Mouse (Mus musculus): ENCODE measurements around the gene Esyt1. TPM values are rescaled to one million over a fixed set of nuclear protein-coding genes. Genes with fewer than 3 reads are reported as not detected.

The Esyt1 gene
- total RNA-seq, 2 experiments from 2014 or later, result 8.9 to 9.3 TPM

Small RNA genes within 50 kb of the gene (microRNA-seq; reads per million reads assigned to microRNA genes)
- gene Gm47275 (not detected), gene Mir6916 (not detected)

Other genes starting within 250 kb of the Esyt1 start
- gene Il23a, start 227.1 kb downstream of the Esyt1 start, total RNA-seq (2021), result under 1 TPM; 0.43 to 0.58 TPM
- 10 to 100 TPM; 13.0 to 14.1 TPM for gene Pan2, start 222.5 kb downstream of the Esyt1 start, total RNA-seq (2021)
- gene Cnpy2, start 203.4 kb downstream of the Esyt1 start, total RNA-seq (2021), result 10 to 100 TPM; 64.4 to 69.7 TPM
- 100 to 1,000 TPM; 287 to 288 TPM for gene Cs, start 188.1 kb downstream of the Esyt1 start, total RNA-seq (2021)
- 10 to 100 TPM; 69.8 to 74.6 TPM for gene Coq10a, start 156.9 kb downstream of the Esyt1 start, total RNA-seq (2021)
- gene Ankrd52, start 148.8 kb downstream of the Esyt1 start, total RNA-seq (2021), result 10 to 100 TPM; 74.4 TPM
- gene Slc39a5, start 124.6 kb downstream of the Esyt1 start, total RNA-seq (2021), result under 1 TPM; 0.56 to 0.69 TPM
- 10 to 100 TPM; 88.5 to 93.8 TPM for gene Nabp2, start 114.4 kb downstream of the Esyt1 start, total RNA-seq (2021)
- gene Rnf41, start 114.2 kb downstream of the Esyt1 start, total RNA-seq (2021), result 10 to 100 TPM; 79.3 to 81.6 TPM
- 100 to 1,000 TPM; 204 to 226 TPM for gene Smarcc2, start 66.6 kb downstream of the Esyt1 start, total RNA-seq (2021)
- 100 to 1,000 TPM; 602 to 610 TPM for gene Myl6, start 31.7 kb downstream of the Esyt1 start, total RNA-seq (2021)
- 10 to 100 TPM; 30.9 to 34.1 TPM for gene Myl6b, start 27.2 kb downstream of the Esyt1 start, total RNA-seq (2021)
- 10 to 100 TPM; 10.8 to 10.9 TPM for gene Zc3h10, start 21.9 kb upstream of the Esyt1 start, total RNA-seq (2021)
- 1,000 to 10,000 TPM; 2,483 to 2,553 TPM for gene Rpl41, start 23.4 kb upstream of the Esyt1 start, total RNA-seq (2021)
- 10 to 100 TPM; 80.0 to 83.7 TPM for gene Pa2g4, start 40.1 kb upstream of the Esyt1 start, total RNA-seq (2021)
- 1 to 10 TPM; 1.1 to 2.2 TPM for gene Erbb3, start 63.8 kb upstream of the Esyt1 start, total RNA-seq (2021)
- 100 to 1,000 TPM; 382 to 405 TPM for gene Rps26, start 100.9 kb upstream of the Esyt1 start, total RNA-seq (2021)
- gene Ikzf4, start 120.1 kb upstream of the Esyt1 start, total RNA-seq (2021), result 10 to 100 TPM; 18.5 to 19.8 TPM
- gene Suox, start 148.2 kb upstream of the Esyt1 start, total RNA-seq (2021), result 10 to 100 TPM; 11.1 to 11.8 TPM
- 100 to 1,000 TPM; 120 to 121 TPM for gene Rab5b, start 170.4 kb upstream of the Esyt1 start, total RNA-seq (2021)
- gene Pmel, start 178.3 kb upstream of the Esyt1 start, total RNA-seq (2021), result under 1 TPM; 0.51 to 0.63 TPM
- 1 to 10 TPM; 4.3 to 4.7 TPM for gene Cdk2, start 179.2 kb upstream of the Esyt1 start, total RNA-seq (2021)
- gene Dgka, start 219.0 kb upstream of the Esyt1 start, total RNA-seq (2021), result 1 to 10 TPM; 5.7 to 5.8 TPM
- 10 to 100 TPM; 34.3 to 34.6 TPM for gene Pym1, start 222.0 kb upstream of the Esyt1 start, total RNA-seq (2021)

All from left cerebral cortex, postnatal 10 days (tissue).